Mouse (Mus musculus) embryonic facial prominence, embryonic 11.5 days (tissue): Measurements from ENCODE around the gene Ces2f. TPM values are rescaled to one million over a fixed set of nuclear protein-coding genes. Genes with fewer than 3 reads are reported as not detected.
"Not testable (repeated sequence)": the region's sequence is repeated elsewhere in the genome, so short reads cannot be mapped to it uniquely, and the experiment has no call there.

Experiments used
- ATAC-seq: fragments of 200-750 bp; cut with Nextera tagmentation; replicated peaks from 2 replicates; pipeline ENCODE4 v1.8.0; 2017; ENCODE audit warnings: low read depth; ENCODE audit not compliant: insufficient number of reproducible peaks, low FRiP score, low TSS enrichment
- DNase-seq: peaks from one replicate; pipeline ENCODE4 v3.0.0-alpha.2; 2015; ENCODE audit warnings: low spot score
- H3K27ac ChIP-seq: fragments of 300-500 bp; sonication (generic); replicated peaks from 2 replicates; pipeline ENCODE4 v1.5.1; 2014; ENCODE audit warnings: mild to moderate bottlenecking, low read depth, low read length, control low read depth
- H3K27me3 ChIP-seq: fragments of 300-500 bp; sonication (generic); 2 replicates; pipeline ENCODE4 v1.6.1; 2014; ENCODE audit warnings: mild to moderate bottlenecking, low read length, moderate library complexity, mixed read lengths; ENCODE audit not compliant: control insufficient read depth, insufficient read depth
- H3K36me3 ChIP-seq: fragments of 300-500 bp; sonication (generic); replicated peaks from 2 replicates; pipeline ENCODE4 v1.6.1; 2014; ENCODE audit warnings: low read depth, mild to moderate bottlenecking, low read length, moderate library complexity, mixed read lengths; ENCODE audit not compliant: control insufficient read depth, insufficient read depth
- H3K4me1 ChIP-seq: fragments of 300-500 bp; sonication (generic); 2 replicates; pipeline ENCODE4 v1.6.1; 2014; ENCODE audit warnings: low read length, mixed read lengths; ENCODE audit not compliant: control insufficient read depth, insufficient read depth
- H3K4me2 ChIP-seq: fragments of 300-500 bp; sonication (generic); 2 replicates; pipeline ENCODE4 v1.6.1; 2014; ENCODE audit warnings: low read depth, mild to moderate bottlenecking, control low read depth, low read length, moderate library complexity
- H3K4me3 ChIP-seq: fragments of 300-500 bp; sonication (generic); 2 replicates; pipeline ENCODE4 v1.5.1; 2014; ENCODE audit warnings: low read depth, low read length, control low read depth
- H3K9ac ChIP-seq: fragments of 300-500 bp; sonication (generic); replicated peaks from 2 replicates; pipeline ENCODE4 v1.6.1; 2014; ENCODE audit warnings: mild to moderate bottlenecking, control low read depth, low read length
- H3K9me3 ChIP-seq: fragments of 300-500 bp; sonication (generic); replicated peaks from 2 replicates; pipeline ENCODE4 v1.6.1; 2016; ENCODE audit warnings: mild to moderate bottlenecking, low read length, inconsistent platforms, mixed read lengths; ENCODE audit not compliant: control insufficient read depth
- WGBS: fragments of 180-500 bp; shearing (Covaris S2); extraction: QIAGEN DNeasy Blood & Tissue Kit; methylation state at CpG from one replicate; pipeline ENCODE4 v1.1.7; 2014; 5-methylcytosine and 5-hydroxymethylcytosine counted together
- polyA plus RNA-seq: library from polyadenylated mRNA; unstranded; fragments of >200 nt; fragmentation: Nextera tagmentation; extraction: Ambion mirVana; gene quantifications from 2 replicates; pipeline ENCODE4 v1.2.1, GENCODE M21; 2014

Ces2f gene
- polyA plus RNA-seq: not detected in 2 replicates

GRCm38 (mm10) chr8:104947056-104947455 is at the start of gene Ces2f:
Gene Ces2f (plus strand): TSS chr8:104947356.
- DNase-seq (no peak), ATAC-seq (no peak)
- Histone ChIP-seq H3K9me3 (no peaks in the 10 kb centered on the region), H3K4me2 (no peak within 1 kb of the TSS), H3K36me3 (no peaks in the 10 kb centered on the region), H3K27me3 (no peaks in the 10 kb centered on the region), H3K27ac (no peak within 1 kb of the TSS), H3K9ac (no peak within 1 kb of the TSS), H3K4me1 (no peaks in the 10 kb centered on the region), H3K4me3 (no peak within 1 kb of the TSS)
- 84% methylated on average over 4 of the region's 4 CpGs for whole genome bisulfite sequencing

- ATAC-seq: no peak
- no peak for DNase-seq
- Histone ChIP-seq H3K4me1 (no peaks in the 10 kb centered on the region), H3K27me3 (no peaks in the 10 kb centered on the region), H3K9ac (no peak overlapping the region), H3K4me3 (no peak overlapping the region), H3K9me3 (no peaks in the 10 kb centered on the region), H3K36me3 (no peaks in the 10 kb centered on the region), H3K27ac (no peak overlapping the region), H3K4me2 (no peak overlapping the region)
- whole genome bisulfite sequencing: 81% methylated on average over 2 of the region's 2 CpGs
Observed at GRCm38 (mm10) chr8:104901746-104902145, 45.4 kb upstream of the Ces2f start.

- WGBS: 60% methylated on average over 1 of the region's 1 CpGs
- H3K36me3 ChIP-seq: no peaks in the 10 kb centered on the region
- no peak overlapping the region for H3K9ac ChIP-seq
- no peak overlapping the region for H3K4me2 ChIP-seq
- no peaks in the 10 kb centered on the region for H3K4me1 ChIP-seq
- DNase-seq (no peak), ATAC-seq (no peak)
- H3K27me3 ChIP-seq: no peaks in the 10 kb centered on the region
- H3K9me3 ChIP-seq: no peaks in the 10 kb centered on the region
- H3K4me3 ChIP-seq: no peak overlapping the region
- no peak overlapping the region for H3K27ac ChIP-seq
Observed at GRCm38 (mm10) chr8:104907111-104907510, 40.0 kb upstream of the Ces2f start.

DNA sequence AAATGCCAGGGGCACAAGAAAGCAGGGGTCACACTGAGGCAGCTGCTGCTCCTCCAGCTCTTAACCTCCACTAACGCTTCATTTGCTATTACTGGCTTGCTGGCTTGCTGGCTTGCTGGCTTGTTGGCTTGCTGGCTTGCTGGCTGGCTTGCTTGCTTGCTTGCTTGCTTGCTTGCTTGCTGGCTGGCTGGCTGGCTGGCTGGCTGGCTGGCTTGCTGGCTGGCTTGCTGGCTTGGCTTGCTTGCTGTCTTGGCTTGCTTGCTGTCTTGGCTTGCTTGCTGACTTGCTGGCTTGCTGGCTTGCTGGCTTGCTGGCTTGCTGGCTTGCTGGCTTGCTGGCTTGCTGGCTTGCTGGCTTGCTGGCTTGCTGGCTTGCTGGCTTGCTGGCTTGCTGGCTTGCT is 38.1 kb upstream of the Ces2f start:
- not testable (repeated sequence) for H3K4me2 ChIP-seq, DNase-seq, ATAC-seq, H3K4me1 ChIP-seq, H3K27ac ChIP-seq, H3K9ac ChIP-seq, H3K27me3 ChIP-seq, H3K36me3 ChIP-seq, H3K4me3 ChIP-seq, H3K9me3 ChIP-seq
- WGBS: 57% methylated on average over 1 of the region's 1 CpGs

- not testable (repeated sequence) for H3K4me3 ChIP-seq, H3K9ac ChIP-seq, DNase-seq, H3K4me1 ChIP-seq, H3K4me2 ChIP-seq, H3K36me3 ChIP-seq, ATAC-seq, H3K27ac ChIP-seq, H3K27me3 ChIP-seq, H3K9me3 ChIP-seq
- WGBS: 96% methylated on average over 10 of the region's 10 CpGs
Observed at GRCm38 (mm10) chr8:104909651-104910050, 37.5 kb upstream of the Ces2f start.

DNA sequence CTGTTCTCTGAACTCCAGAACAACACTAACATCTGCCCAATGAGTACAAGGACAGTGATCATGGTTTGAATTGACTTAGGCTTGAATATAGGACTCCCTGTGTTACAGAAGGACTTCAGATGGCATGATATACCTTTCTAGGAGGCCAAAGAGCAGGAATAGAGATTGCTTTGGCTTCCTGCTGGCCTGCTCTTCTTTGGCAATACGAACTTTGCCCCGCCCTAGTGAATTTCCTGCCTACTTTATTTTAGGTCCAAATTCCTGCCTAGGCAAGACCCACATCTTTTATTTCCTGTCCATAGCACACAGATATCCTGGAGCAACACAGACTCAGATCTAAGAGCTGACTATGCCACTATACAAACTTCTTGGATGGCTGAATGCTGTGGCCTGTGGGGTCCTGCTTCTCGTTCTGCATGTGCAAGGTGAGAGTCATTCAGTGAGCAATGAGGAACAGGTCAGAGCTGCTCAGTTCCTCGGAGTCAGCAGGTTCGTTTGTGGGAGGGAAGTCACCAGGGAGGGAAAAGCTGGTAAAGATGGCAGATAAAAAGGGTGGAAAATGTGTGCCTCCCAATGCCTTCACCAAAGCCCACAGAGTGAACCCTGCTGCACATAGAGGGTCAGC is 21.1 kb upstream of the Ces2f start, which contains the start of gene Ces2e:
Gene Ces2e, plus strand, starts transcription at position 289 of the 625 bp plus-strand sequence.
- H3K4me1 ChIP-seq: no peaks in the 10 kb centered on the region
- no peaks in the 10 kb centered on the region for H3K36me3 ChIP-seq
- no peaks in the 10 kb centered on the region for H3K9me3 ChIP-seq
- no peak within 1 kb of the TSS for H3K27ac ChIP-seq
- DNase-seq: no peak
- 89% methylated on average over 5 of the region's 5 CpGs for WGBS
- H3K9ac ChIP-seq: no peak within 1 kb of the TSS
- ATAC-seq: no peak
- H3K4me2 ChIP-seq: no peak within 1 kb of the TSS
- no peaks in the 10 kb centered on the region for H3K27me3 ChIP-seq
- no peak within 1 kb of the TSS for H3K4me3 ChIP-seq

DNA sequence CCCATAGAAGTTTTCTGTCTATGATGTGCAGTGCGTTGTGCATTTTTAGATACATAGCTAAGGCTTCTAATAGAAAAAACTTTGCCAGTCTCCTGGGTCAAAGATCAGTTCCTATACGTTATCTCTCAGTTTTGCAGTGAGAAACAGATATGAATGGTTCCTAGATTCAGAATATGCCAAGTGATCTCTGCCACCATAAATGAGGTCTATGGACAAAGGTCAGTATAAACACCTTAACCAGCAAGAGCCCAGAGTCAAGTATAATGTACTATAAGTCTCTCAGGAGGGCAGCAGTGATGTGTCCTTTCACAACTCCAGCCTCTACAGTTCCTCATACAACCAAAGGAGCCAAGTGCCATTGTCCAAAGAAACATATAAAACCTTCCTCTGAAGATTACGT is 19.9 kb upstream of the Ces2f start:
- Histone ChIP-seq H3K9me3 (no peaks in the 10 kb centered on the region), H3K9ac (no peak overlapping the region), H3K27me3 (no peaks in the 10 kb centered on the region), H3K27ac (no peak overlapping the region), H3K4me3 (no peak overlapping the region), H3K4me1 (no peaks in the 10 kb centered on the region), H3K4me2 (no peak overlapping the region), H3K36me3 (no peaks in the 10 kb centered on the region)
- ATAC-seq: no peak
- no peak for DNase-seq
- 87% methylated on average over 3 of the region's 3 CpGs for WGBS

DNA sequence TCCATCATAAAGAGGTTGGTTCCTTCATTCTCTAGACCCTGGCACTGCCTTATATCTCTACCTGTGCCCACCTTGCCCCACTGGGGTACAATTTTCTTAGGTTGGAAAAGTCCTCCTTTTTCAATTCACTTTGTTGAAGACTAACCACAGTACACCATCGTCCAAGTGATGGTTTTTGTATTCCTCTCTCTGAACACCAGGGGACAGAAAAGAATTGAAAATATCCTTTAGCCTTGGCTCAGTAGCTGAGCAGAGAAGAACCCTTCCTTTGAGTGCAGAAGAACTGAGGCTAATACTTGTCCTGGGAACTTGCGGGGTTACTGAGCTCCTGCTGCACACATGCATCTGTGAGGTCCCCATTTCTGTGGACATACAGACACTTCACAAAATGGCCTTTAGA is 2.5 kb upstream of the Ces2f start:
- H3K36me3 ChIP-seq: no peaks in the 10 kb centered on the region
- no peak for DNase-seq
- H3K27me3 ChIP-seq: no peaks in the 10 kb centered on the region
- no peak overlapping the region for H3K4me3 ChIP-seq
- H3K27ac ChIP-seq: no peak overlapping the region
- no peak for ATAC-seq
- H3K9ac ChIP-seq: no peak overlapping the region
- WGBS: 78% methylated on average over 2 of the region's 2 CpGs
- H3K4me1 ChIP-seq: no peaks in the 10 kb centered on the region
- H3K9me3 ChIP-seq: no peaks in the 10 kb centered on the region
- H3K4me2 ChIP-seq: no peak overlapping the region
